Mouse (Mus musculus): Measurements from ENCODE around the gene Armc5.

Armc5 gene

DNA sequence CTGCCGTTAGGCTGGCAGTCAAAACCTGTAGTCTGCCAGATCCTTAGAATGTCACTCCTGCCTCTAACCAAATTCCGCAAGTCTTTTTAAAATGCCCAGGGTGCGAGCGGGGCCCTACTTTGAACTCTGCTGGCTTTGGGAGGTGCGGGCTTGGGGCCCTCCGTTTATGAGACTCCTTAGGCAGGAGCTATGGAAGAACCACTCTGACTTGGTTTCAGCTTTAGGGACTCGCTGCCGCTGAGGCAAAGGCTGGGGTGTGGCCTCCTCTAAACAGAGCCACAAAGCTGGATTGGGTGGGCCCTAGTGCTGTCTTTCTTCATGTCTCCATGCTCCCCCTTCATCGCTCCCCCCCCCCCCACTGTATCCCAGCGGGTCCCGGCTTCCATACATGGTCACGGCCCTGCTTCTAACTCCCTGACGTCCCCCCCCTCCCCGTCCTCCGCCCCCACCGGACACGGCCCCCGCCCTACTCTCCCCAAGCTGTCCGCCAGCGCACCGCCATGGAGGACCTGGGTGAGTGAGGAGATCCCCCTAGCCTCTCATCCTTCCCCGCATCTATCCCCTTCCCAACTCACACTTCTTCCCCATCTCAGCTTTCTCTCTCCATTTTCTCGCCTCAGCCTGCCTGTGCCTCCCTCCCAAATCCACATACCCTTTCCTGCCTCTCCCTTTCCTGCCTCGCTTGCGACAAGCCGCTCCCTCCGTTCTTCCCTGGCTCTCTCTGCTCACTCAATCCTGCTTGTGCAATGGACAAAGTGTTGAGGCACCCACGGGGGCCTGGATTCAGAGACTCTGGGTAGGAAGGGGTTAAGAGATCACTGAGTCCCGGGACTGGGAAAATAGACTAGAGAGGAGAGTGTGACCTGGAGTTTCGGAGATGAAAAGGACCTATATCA is 9.6 kb downstream of the Armc5 start, which contains the start of gene Tgfb1i1:
Tgfb1i1 (plus strand) TSS at position 317 of the 896 bp plus-strand sequence.
- DNase-seq, result peak; percentile 49

DNA sequence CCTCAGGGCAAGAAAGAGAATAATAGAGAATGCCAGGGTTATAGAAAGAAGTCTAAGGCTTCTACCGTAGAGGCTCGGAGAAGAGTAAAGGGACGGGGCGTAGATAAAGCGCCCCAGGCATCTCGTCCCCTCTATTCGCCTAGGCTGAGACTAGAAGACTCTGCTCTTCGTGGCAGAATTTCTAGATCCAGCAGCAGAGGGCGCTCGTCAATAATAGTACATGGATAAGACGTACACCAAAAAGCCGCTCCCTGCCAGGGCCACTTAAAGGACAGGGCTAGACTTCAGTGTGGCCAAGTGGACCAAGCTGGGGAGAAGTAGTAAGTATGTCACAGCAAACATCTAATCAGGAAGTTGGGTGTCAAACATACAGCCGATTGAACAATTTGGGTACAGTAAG is 10.3 kb downstream of the Armc5 start:
- peak; percentile 85 for DNase-seq

DNA sequence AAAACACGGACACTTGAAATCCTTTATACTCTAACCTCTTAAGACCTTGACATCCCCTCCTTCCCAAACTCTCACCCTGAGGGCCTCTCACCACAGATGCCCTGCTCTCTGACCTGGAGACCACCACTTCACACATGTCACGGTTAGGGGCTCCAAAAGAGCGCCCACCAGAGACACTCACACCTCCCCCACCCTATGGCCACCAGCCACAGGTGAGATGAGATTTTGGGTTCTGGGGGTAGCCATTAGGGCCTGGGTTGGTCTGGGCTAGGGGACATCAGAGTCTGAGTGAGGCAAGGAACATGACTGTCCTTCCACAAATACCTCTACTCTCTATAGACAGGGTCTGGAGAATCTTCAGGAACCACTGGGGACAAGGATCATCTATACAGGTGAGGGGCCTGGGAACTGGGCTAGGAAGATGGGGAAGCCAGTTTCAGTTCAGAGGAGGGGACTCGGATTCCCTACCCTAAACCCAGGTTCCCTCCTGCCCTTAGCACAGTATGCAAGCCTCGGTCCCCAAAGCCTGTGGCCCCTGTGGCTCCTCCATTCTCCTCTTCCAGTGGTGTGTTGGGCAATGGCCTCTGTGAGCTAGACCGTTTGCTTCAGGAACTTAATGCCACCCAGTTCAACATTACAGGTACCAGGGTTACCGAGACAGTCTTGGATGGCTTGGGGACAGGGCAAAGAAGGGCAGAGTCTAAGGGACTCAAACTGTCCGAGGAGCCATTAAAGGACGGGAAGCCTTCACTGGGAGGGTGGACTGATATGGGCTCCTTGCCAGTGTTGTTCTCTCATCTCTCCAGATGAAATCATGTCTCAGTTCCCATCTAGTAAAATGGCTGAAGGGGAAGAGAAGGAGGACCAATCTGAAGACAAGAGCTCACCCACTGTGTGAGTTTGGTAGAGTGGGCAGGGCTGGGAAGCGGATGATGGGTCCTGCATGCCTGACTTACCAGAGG is 11.2 kb downstream of the Armc5 start:
- DNase-seq, result no peak

DNA sequence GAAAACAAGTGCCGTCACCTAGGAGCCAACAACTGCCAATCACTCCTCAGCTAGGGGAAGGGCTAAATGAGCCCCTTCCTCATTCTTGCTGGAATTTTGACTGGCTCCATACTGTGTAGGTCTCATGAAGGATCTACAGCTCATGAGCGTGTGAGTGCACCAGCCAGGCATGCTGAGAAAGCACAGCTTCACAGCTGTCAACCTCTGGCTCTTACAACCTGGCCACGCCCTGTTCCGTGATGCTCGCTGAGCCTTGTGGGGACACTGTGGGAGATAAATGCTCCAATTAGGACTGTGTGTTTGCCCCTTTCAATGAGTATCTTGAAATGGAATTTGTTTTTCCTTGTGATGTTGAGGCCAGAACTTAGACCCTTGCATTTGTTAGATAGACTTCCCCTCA is 12.9 kb downstream of the Armc5 start:
- no peak for DNase-seq

DNA sequence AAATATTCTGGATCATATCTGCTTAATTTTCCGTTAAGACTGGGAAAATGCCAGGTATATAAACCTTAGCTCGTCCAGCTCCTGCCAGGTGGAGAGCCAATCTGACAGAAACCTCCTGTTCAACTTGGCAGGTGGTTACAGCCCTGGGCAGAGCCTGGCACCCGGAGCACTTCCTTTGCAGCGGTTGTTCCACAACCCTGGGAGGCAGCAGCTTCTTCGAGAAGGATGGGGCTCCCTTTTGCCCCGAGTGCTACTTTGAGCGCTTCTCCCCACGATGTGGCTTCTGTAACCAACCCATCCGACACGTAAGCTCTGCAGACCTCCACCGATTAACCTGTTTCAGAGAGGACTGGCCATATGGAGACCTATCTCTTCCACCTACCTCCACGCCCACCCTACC is 14.8 kb downstream of the Armc5 start:
- DNase-seq, result no peak

DNA sequence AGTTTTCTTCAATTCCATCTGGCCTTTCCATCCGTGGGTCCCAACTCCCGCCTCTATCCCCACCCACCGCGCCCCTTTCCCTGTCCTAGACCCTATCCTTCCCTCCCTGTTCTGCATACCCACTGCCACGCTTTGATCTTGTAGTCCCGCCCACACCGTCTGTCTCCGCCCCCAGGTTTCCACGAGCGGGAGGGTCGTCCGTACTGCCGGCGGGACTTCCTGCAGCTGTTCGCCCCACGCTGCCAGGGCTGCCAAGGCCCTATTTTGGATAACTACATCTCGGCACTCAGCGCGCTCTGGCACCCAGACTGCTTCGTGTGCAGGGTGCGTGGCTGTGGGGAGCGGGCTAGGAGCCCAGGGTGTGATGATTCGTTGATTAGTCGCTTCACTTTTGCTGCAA is 15.5 kb downstream of the Armc5 start:
- peak; percentile 87 for DNase-seq

DNA sequence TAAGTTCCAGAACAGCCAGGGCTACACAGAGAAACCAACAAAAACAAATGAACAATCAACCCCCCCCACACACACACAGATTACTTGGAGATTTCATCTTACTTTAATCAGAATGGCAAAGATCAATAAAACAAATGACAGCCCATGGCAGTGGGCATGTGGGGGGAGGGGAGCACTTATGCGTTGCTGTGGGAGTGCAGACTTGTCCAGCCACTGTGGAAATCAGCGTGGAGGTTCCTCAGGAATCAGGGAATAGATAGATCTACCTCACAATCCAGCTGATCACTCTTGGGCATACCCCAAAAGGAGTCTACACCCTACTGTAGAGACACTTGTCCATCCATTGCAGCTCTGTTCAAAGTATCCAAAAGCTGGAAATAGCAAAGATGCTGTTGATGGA is 17.8 kb downstream of the Armc5 start:
- DNase-seq, result no peak

DNA sequence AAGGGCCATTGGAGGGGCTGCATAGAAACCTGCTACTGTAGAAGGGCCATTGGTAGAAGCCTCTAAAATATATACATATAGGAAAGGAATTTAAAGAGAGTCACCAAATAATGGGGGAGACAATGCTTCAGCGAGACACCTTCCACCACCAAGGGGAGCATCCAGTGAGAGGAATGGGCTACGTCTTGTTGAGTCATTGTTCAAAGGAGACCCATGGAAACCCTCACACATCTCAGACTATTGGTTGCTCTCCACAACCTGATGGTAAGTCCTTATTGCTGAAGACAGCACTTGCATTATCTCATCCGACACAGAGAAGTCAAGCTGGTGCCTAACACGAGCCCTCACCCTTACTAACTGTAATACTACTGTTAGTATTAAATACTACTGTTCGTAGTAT is 18.6 kb downstream of the Armc5 start:
- DNase-seq, result no peak

DNA sequence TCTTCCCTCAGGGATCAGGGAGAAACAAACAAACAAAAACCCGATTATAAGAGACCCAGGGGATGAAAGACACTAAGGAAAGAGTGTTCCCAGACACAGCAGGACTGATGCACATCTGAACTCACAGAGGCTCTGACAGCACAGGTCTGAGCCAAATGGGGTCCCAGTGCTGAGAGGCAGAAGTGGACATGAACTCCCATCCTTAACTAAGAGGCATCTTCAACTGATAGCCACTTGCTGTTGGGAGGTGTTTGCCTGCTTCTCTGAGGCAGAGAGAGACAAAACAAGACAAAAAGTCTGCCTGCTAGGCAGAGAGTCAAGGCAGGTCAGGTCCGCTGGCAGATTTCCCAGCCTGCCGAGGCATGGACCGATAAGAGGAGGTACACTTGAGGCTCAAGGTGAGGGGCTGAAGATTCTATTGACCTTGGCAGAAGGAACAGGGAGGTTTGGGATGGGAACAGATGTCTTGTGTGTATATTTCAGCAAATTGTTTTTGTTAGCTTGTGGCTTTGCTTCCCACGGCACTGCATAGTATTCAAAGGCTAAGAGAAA is 19.7 kb downstream of the Armc5 start:
- DNase-seq, result no peak

DNA sequence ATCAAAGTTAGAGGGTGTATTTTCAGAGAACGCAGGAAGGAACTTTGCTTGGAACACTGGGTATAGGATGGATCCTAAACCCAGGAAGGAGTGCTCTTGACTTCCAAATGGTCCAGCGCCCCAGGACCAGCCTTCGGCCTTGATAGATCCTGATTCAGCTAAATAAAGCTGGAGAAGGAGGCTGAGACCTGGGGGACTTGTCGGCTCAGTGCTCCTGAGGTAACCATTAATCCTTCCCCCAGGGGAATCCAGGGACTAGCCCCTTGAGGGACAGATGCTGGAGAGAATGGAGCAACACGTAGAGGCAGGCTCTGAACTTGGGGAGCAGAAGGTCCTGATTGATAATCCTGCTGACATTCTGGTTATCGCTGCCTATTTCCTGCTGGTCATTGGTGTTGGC is 28.3 kb downstream of the Armc5 start, which contains the start of gene Slc5a2:
Slc5a2 (plus strand) TSS at position 247 of the 400 bp plus-strand sequence.
- DNase-seq, result no peak

DNA sequence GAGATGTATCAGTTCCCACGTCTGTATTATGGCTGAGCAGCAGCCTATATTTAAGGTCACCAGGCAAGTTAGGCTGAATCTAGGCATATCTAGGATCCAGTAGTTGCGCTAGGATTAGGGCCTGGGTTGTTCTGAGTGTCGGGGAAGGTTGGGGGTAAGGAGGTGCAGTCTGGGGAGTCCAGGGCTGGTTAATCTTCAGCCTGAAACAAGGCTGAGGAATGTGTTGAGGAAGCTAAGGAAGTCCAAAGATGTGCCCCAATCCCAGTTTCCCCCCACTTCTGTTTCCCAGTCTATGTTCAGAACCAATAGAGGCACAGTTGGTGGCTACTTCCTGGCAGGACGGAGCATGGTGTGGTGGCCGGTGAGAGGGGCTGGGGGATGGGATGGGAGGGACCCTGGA is 28.9 kb downstream of the Armc5 start:
- no peak for DNase-seq

DNA sequence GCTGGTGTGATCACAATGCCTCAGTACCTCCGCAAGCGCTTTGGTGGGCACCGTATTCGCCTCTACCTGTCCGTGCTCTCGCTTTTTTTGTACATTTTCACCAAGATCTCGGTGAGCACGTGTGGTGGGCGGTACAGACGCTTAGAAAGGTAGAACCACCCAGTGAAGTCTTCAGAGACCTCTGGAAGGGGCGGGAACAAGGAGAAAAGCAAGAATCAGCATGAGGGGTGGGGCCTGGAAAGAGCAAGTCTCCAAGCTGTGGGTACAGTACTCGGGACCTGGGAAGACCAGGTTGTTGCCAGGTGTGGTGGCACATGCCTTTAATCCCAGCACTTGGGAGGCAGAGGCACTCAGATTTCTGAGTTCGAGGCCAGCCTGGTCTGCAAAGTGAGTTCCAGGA is 30.2 kb downstream of the Armc5 start:
- no peak for DNase-seq

DNA sequence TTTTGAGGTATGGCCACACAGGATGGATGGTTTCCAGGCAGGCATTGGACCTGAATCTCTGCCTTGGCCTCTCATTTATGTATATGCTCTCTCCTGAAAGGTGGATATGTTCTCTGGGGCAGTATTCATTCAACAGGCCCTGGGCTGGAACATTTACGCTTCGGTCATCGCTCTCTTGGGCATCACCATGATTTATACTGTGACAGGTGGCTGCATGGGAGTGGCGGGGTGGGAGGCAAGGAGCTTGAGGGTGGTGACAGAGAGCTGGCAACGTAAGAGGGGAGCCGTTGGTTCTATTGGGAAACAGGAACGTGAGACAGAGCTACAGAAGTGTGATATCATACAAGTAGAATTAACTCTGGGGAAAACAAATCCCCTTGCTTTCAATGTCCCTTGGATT is 30.7 kb downstream of the Armc5 start:
- DNase-seq, result no peak

DNA sequence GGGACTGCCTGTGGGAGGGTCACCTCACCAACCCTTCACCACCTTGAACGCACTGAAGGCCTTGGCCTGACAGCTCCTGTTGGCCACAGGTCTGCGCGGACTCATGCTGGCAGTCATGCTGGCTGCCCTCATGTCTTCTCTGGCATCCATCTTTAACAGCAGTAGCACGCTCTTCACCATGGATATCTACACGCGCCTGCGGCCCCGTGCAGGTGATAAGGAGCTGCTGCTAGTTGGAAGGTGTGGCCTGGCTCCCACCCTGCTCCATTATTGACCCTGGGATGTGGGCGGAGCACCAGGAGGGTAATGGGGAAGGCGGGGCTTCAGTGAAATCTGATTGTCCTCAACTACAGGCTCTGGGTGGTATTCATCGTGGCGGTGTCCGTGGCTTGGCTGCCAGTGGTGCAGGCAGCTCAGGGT is 33.3 kb downstream of the Armc5 start:
- DNase-seq, result no peak

DNA sequence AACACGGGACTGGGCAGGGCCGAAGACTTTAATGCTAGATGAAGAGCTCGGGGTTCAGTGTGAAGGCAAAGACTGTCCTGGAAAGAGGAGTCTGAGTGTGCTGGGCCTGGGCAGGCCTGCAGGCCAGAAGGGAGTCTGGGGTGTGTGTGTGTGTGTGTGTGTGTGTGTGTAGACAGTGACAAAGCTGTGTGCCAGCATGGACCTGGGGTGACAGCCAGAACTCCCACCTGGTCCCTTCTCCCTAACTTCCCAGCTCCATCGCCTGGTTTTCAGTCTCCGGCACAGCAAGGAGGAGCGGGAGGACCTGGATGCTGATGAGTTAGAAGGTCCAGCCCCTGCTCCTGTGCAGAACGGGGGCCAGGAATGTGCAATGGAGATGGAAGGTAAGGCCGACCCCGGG is 34.4 kb downstream of the Armc5 start:
- DNase-seq, result no peak

DNA sequence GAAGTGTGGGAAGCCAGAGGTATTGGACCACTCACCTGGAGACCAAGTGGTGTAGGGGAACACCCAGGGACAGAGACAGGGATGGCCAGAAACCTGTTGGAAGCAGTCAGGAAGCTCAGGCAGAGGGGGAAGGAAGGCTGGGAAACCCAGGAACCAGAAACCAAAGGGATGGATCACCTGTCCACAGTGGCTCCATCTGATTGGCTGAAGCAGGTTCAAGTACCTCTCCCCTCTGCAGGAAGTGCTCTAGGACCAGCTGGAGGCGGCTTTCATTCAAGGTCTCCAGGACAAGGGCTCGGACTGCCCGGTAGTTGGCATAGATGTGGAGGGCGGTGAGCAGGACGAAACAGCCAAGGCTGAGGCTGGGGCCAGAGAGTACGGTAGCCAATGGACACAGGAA is 38.9 kb downstream of the Armc5 start:
- DNase-seq, result no peak

DNA sequence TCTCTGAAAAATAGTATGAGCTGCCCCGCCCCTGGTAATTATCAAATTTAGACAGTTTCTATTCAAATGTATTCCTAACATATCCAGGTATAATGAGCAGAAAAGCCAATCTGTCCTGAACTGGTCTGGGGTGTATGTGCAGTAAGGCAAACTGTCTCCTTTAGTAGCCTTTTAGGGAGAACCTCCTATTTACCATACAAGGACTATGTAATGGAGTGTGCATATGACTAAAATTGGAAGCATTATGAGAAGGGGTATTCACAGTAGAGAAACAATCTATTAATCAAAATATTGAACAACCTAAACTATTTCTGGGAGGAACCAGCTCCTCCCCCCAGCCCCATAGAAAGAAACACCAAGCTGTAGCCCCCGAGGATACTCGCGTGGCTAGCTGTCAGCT is 42.6 kb downstream of the Armc5 start:
- no peak for DNase-seq

DNA sequence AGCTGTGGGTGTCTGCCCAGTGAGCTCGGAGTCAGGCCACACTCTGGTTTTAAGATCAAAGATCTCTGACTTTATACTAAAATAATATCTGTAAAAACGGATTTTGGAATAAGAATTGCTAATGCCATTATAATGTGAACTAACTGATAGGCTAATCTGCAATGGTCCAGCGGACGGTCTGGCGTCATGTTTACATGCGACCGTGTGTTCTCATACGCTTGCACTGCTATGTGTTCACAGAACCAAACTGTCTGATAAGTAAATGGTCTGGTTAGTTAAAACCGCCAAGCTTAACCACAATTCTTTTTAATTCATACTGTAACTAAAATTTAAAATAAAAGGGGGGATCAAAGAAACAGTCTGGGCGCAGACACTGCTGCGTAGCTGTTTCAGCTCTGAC is 44.6 kb downstream of the Armc5 start:
- DNase-seq, result no peak

DNA sequence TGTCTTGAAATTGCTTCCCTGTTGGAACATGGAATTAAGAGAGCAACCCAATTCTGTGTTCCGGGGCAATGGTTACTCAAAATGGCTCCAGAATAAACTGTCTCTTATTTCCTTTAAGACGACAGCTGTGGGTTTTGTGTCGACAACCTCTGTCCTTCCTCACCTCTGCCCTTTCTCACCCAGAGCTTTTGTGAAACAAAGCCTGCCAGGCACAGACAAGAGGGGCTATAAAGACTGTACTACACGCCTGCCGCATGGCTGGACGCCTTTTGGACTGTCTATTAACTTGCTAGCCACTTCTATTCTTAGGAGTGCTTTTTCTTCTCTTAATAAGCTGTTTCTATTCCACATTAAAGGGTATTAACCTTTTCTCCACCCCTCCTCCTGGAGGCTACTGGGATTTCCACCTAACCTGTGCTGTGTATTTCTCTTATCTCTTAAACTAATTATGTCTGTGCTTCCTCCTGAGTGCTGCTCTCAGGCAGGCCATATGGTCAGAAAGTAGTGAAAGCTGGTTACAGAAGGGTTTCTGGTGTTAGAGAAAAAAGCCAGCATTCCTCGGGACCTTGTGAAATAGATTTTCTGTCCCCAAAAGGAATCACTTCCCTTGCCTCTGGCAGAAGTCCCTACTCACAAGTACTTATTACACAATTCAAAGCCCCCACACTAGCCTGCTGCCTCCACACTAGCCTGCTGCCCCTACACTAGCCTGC is 45.5 kb downstream of the Armc5 start:
- no peak for DNase-seq

DNA sequence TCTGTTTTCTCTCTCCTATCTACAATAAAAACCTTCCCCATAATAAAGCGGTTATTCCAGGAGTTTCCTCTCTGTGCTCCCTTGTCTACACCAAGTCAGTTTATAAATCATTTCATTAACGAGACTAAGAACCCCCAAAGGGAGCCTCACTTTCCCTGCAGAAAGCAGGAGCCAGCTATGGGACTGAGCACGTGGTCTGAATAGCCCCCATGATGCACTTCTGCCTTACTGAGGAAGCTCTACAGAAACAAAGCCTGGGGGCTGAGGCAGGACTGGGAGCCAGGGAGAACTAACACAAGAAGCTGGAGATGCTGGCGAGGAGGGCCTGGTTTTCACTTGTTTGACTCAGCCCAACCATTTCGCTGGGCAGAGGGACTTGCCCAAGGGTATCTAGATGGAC is 46.9 kb downstream of the Armc5 start:
- DNase-seq, result no peak

DNA sequence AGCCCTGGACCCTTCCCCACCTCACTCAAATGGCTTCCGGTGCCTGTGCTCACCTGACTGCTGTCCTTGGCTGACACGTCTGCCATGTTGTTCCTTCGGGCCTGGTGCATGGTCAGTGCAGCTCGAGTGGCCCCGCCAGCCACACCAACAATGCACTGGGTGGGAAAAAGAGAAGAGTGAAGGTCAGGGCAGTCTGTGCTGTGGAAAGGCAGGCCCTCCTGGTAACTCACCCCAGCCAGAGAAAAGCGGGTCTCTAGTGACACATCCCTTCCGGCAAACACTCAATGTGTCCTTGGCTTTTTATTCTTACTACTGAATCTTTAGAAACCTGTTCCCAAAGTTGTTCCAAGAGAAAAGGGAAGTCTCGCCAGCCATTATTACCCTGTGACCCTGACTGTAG is 47.9 kb downstream of the Armc5 start:
- no peak for DNase-seq

DNA sequence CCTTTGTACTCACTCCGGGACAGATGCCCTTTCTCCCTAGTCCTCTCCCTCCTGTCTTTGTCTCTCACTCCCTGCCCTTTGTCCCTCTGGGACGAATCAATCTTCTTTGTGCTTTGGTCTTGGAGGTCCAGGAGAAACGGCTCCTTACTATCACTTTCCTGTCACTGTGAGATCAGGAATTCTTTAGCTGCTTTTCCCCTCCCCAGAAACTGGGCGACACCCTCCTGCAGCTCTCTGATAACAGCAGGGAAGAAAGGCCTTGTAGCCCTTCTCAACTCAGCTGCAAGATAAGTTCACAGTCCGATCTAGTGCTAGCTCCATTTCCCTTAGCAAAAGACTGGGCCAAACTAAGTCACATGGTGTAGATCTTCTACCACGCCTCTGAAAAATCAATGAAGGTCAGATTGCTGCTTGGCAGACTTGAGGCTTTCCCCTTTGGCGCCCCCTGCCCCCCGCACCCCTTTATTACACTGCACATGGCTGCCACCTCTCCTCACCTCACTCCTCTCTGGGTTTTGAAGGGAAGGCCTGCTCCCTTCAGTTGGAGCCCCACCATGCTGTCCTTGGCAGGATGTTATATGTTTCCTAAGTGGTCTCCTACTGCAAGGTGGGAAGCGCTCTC is 51.9 kb downstream of the Armc5 start:
- DNase-seq, result no peak

Measured in layer of hippocampus, adult 9-11 months (tissue).